Mouse (Mus musculus): Measurements from ENCODE around the gene Gprin1.

Gprin1 gene

DNA sequence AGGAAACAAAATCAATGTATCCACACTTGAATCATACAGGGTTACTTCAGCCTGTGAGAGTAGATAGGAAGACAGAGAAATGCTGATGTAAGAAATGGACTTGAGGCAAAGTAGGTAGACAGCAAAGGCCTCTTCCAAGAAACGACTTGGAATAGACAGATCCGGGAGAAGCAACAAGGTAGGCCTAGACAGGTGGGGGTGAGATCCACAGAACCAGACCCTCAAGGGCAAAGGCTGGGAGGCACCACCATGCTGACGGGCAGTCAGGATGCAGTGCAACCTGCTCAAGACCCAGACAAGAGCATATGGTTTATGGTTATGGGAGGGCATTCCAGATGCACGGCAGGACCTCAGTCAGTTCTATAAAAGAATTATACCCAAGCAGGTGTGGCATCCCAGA lies 17.3 kb upstream of the Gprin1 start:
- TF ChIP-seq GATA4 (IDR thresholded peaks at IDR 0.05; ENCODE audit: insufficient replicate concordance, low read length): no peak

DNA sequence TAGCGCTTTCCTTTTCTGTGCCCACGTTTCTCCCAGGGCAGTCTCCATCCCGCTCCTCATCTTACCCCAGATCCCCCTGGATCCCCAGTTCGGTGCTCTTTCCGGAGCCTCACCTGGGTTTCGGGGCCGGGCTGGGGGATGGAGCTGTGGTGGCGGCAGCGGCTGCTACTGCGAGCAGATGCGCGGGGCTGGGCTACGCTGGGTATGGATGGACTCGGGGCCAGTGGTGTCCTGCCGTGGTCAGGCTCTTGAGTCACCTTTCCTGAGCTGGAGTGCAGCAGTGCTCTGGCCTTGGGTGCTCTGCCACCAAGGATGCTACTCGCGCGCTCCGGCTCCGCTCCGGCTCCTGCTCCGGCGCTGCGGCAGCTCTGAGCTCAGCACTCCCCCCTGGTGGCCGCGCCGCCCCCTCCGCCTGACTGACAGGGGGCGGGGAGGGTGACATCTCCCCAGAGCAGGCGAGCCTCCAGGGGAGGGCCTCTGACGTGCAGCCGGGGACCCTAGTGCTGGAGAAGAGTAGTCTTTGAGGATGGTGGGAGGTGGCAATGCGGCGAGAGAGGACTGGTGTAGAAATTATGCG lies 16.6 kb upstream of the Gprin1 start, which contains the start of gene Sncb:
Gene Sncb, minus strand, starts transcription at position 404 of the 577 bp plus-strand sequence.
- no peak for TF ChIP-seq GATA4 (IDR thresholded peaks at IDR 0.05; ENCODE audit: insufficient replicate concordance, low read length)

GRCm38 (mm10) chr13:54765281-54766191 lies 15.9 kb upstream of the Gprin1 start:
- no peak for TF ChIP-seq GATA4 (IDR thresholded peaks at IDR 0.05; ENCODE audit: insufficient replicate concordance, low read length)

DNA sequence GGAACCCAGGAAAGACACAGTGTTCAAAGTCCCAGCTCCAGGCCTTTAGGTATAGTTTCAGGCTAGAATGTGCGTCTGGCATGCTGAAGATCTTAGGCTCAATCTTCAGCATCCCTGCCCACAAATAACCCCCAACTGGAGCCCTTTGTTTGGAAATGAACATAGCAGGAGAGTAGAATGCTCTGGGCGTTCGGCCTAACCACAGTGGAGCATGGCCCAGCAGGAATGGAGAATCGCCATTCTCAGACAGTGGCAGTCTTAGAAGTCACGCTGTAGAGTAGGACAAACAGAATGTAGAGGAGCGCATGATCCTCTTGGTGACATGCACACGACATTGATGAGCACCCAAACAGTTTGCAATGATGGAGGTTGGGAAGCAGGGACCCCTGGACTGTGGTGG lies 11.2 kb upstream of the Gprin1 start:
- TF ChIP-seq GATA4 (IDR thresholded peaks at IDR 0.05; ENCODE audit: insufficient replicate concordance, low read length): no peak

- TF ChIP-seq GATA4 (IDR thresholded peaks at IDR 0.05; ENCODE audit: insufficient replicate concordance, low read length): no peak
These were observed 10.6 kb upstream of the Gprin1 start for GRCm38 (mm10) chr13:54760164-54760795.

DNA sequence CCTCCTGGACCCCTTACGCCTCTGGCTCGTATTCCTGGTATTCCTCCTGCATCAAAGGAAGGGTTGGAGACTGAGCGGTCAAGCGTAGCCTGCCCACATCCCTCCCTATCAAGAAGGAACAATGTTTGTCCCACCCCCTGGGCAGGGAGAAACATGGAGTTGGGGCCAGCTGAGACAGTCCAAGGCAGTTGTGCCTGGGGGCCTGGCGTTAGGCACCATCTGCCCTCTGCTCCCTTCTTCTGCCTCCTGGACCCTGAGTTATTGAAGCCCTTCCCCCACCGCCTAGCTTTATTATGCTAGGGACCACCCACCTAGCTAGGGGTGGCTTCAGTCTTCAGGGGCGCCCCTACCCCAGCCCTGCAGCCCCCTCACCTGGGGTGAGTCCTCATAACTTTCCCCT lies 9.8 kb upstream of the Gprin1 start:
- TF ChIP-seq GATA4 (IDR thresholded peaks at IDR 0.05; ENCODE audit: insufficient replicate concordance, low read length): no peak

- no peak for TF ChIP-seq GATA4 (IDR thresholded peaks at IDR 0.05; ENCODE audit: insufficient replicate concordance, low read length)
These were observed 9.2 kb upstream of the Gprin1 start for GRCm38 (mm10) chr13:54758756-54759470.

- no peak for TF ChIP-seq GATA4 (IDR thresholded peaks at IDR 0.05; ENCODE audit: insufficient replicate concordance, low read length)
These were observed 8.5 kb upstream of the Gprin1 start for GRCm38 (mm10) chr13:54758045-54758755.

DNA sequence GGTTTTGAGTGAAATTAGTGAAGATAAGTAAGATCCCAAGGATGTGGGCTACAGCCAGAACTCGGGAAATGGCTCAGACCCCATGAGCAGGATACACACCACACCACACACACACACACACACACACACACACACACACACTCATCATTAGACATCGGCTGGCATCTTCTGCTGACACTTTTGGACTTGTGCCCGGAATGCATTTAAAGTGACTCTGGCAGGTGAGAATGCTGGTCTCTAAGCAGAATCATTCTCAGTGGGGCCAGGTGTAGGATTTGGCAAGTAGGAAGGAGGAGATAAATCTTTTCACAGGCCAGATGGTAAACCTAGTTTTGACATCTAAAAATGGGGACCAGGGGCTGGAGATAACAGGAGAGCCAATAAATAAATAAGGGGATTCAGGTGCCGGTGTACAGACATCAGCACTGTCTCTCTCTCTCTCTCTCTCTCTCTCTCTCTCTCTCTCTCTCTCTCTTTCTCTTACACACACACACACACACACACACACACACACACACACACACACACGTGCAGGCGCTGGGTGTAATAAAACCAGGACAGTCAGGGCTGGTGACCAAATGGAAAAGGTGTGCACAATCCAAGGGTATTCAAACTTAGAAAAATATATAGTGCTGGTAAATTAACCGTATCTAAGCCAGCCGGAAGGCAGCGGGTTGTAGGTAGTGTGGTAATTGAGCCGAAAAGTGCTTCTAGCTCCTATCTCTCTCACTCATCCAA lies 7.6 kb upstream of the Gprin1 start:
- no peak for TF ChIP-seq GATA4 (IDR thresholded peaks at IDR 0.05; ENCODE audit: insufficient replicate concordance, low read length)

DNA sequence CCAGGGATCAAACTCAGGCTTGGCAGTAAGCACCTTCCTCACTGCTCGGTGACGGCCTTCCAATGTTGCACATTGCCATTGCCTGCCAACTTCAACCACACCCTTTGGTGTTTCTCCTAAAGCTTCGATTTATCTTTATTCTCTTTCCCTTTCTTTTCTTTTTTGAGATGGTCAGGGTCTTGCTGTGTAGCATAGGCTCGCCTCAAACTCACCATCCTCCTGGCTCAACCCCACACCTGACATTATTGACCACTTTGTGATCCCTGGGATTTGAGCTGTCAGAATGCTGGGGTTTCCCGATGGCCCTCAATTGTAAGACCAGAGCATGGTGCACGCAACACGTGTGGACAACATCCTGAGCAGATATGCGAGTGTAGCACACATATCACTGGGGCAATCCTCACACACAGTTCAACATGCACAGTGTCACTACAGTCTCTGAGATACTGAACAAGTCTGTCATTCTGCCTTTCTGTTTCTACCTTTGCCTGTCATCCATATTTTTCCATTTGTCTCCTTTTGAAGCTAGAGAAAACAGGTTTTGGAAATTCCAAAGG lies 6.6 kb upstream of the Gprin1 start:
- TF ChIP-seq GATA4 (IDR thresholded peaks at IDR 0.05; ENCODE audit: insufficient replicate concordance, low read length): no peak

- no peak for TF ChIP-seq GATA4 (IDR thresholded peaks at IDR 0.05; ENCODE audit: insufficient replicate concordance, low read length)
These were observed 5.6 kb upstream of the Gprin1 start for GRCm38 (mm10) chr13:54755201-54755830.

- no peak for TF ChIP-seq GATA4 (IDR thresholded peaks at IDR 0.05; ENCODE audit: insufficient replicate concordance, low read length)
These were observed 4.8 kb upstream of the Gprin1 start for GRCm38 (mm10) chr13:54754169-54755080.

Measured in liver, adult (tissue).